Mouse (Mus musculus): ENCODE measurements around the gene Tmigd3. TPM values are rescaled to one million over a fixed set of nuclear protein-coding genes. Genes with fewer than 3 reads are reported as not detected.
A peak's percentile ranks its signal among the peaks of the same experiment; 100 is the strongest.

Gene Tmigd3
- polyA plus RNA-seq, 1 experiment from 2014 or later = 0.18 TPM

DNA sequence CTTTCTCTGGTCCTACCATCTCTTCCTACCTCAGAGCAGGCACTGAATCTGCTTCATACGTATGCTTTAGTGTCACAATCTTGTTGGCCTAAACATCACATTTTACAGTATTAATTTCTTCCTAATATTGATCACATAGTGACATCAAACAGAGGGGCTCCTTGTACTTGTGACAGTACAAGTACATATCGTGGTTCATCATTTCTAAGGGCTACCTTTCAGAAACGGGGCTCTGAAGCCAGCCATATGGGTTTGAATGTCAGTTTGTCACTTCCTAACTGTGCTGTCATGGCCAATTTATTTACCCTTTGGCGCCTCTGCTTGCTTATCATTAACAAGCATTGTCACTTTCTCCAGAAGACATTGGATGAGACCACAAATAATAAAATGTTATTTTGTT, 30.8 kb downstream of the Tmigd3 start:
- H3K4me1 ChIP-seq (replicated peaks; ENCODE audit: control insufficient read depth, insufficient read depth, low read length) = no peaks in the 10 kb centered on the region
- H3K36me3 ChIP-seq (ENCODE audit: control insufficient read depth, insufficient read depth, low read length) = no peaks in the 10 kb centered on the region
- no peak overlapping the region for H3K27ac ChIP-seq (ENCODE audit: low read depth)
- H3K4me3 ChIP-seq (ENCODE audit: low read depth, low read length) = no peak overlapping the region
- H3K9me3 ChIP-seq (ENCODE audit: control insufficient read depth, low read length) = no peaks in the 10 kb centered on the region
- H3K4me2 ChIP-seq (ENCODE audit: low read length) = no peak overlapping the region
- WGBS = 72% methylated on average over 4 of the region's 4 CpGs
- DNase-seq (ENCODE audit: low spot score) (no peak), ATAC-seq (replicated peaks; ENCODE audit: low FRiP score, low TSS enrichment, low read depth) (no peak)
- H3K9ac ChIP-seq (ENCODE audit: low read length) = no peak overlapping the region
- H3K27me3 ChIP-seq (replicated peaks; ENCODE audit: control insufficient read depth, insufficient read depth, low read length) = no peaks in the 10 kb centered on the region

DNA sequence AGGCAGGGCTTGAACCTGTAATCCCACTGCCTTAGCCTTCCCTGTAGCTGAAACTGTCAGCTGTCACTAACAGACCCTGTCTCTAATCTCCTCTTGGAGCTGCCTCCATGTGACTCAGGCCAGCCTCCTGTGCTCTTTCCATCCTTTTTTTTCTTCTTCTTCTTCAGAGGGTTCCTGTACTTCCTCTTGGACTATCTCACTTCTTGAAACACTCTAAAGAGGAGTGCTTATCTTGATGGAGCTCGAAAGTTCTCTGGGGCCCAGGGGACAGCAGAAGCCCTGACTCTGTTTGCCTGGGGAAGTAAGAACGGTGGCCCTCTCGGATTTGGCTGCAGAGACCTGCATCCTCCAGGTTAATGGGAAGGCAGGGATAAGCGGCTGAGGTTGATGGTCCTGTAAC, 33.5 kb downstream of the Tmigd3 start:
- 71% methylated on average over 4 of the region's 4 CpGs for WGBS
- Histone ChIP-seq H3K4me3 (ENCODE audit: low read depth, low read length) (no peak overlapping the region), H3K36me3 (ENCODE audit: control insufficient read depth, insufficient read depth, low read length) (no peaks in the 10 kb centered on the region), H3K9me3 (ENCODE audit: control insufficient read depth, low read length) (no peaks in the 10 kb centered on the region), H3K27me3 (replicated peaks; ENCODE audit: control insufficient read depth, insufficient read depth, low read length) (no peaks in the 10 kb centered on the region), H3K4me1 (replicated peaks; ENCODE audit: control insufficient read depth, insufficient read depth, low read length) (no peaks in the 10 kb centered on the region), H3K9ac (ENCODE audit: low read length) (no peak overlapping the region), H3K4me2 (ENCODE audit: low read length) (no peak overlapping the region), H3K27ac (ENCODE audit: low read depth) (no peak overlapping the region)
- no peak for ATAC-seq (replicated peaks; ENCODE audit: low FRiP score, low TSS enrichment, low read depth)
- no peak for DNase-seq (ENCODE audit: low spot score)

- no peaks in the 10 kb centered on the region for H3K4me1 ChIP-seq (replicated peaks; ENCODE audit: control insufficient read depth, insufficient read depth, low read length)
- H3K27me3 ChIP-seq (replicated peaks; ENCODE audit: control insufficient read depth, insufficient read depth, low read length) = no peaks in the 10 kb centered on the region
- WGBS = 94% methylated on average over 9 of the region's 9 CpGs
- DNase-seq (ENCODE audit: low spot score) (peak; percentile 40), ATAC-seq (replicated peaks; ENCODE audit: low FRiP score, low TSS enrichment, low read depth) (no peak)
- H3K9ac ChIP-seq (ENCODE audit: low read length) = no peak overlapping the region
- H3K9me3 ChIP-seq (ENCODE audit: control insufficient read depth, low read length) = no peaks in the 10 kb centered on the region
- H3K4me3 ChIP-seq (ENCODE audit: low read depth, low read length) = no peak overlapping the region
- H3K27ac ChIP-seq (ENCODE audit: low read depth) = no peak overlapping the region
- no peaks in the 10 kb centered on the region for H3K36me3 ChIP-seq (ENCODE audit: control insufficient read depth, insufficient read depth, low read length)
- H3K4me2 ChIP-seq (ENCODE audit: low read length) = no peak overlapping the region
These were observed 34.0 kb downstream of the Tmigd3 start for GRCm38 (mm10) chr3:105904721-105905120.

DNA sequence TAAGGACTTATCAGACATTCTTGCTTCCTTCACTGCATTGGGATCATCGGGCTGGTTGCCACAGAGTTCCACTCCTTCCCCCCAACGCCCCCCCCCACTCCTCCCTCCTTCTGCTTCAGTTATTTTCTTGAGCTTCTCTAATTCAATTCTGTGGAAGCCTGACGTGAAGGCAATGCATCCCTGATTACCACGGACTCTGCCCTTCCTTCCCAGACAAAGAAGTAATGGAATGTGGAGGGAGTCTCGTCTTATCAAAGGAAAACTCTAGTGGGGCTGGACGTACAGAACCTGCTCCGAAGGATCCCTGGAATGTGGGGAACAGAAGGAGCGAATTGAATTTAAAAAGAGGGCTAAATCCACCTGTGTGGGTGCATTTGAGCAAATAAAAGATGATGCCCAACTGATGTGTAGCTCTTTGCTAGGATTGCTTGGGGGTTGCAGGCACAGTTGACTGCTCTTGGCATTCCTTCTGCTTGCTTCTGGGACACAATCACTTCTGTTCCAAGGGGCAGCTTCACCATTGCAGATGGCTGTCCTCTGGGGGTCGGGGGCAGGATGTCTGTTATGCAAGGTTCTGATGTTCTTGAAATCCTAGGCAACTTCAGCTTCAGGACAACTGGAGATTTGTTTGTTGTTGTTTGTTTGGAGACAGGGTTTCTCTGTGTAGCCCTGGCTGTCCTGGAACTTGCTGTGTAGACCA, 37.4 kb downstream of the Tmigd3 start:
- H3K4me2 ChIP-seq (ENCODE audit: low read length) = no peak overlapping the region
- H3K9ac ChIP-seq (ENCODE audit: low read length) = no peak overlapping the region
- no peaks in the 10 kb centered on the region for H3K9me3 ChIP-seq (ENCODE audit: control insufficient read depth, low read length)
- no peak for ATAC-seq (replicated peaks; ENCODE audit: low FRiP score, low TSS enrichment, low read depth)
- H3K27ac ChIP-seq (ENCODE audit: low read depth) = no peak overlapping the region
- H3K4me1 ChIP-seq (replicated peaks; ENCODE audit: control insufficient read depth, insufficient read depth, low read length) = no peaks in the 10 kb centered on the region
- no peak overlapping the region for H3K4me3 ChIP-seq (ENCODE audit: low read depth, low read length)
- H3K27me3 ChIP-seq (replicated peaks; ENCODE audit: control insufficient read depth, insufficient read depth, low read length) = no peaks in the 10 kb centered on the region
- 49% methylated on average over 9 of the region's 9 CpGs for WGBS
- peak; percentile 46 for DNase-seq (ENCODE audit: low spot score)
- H3K36me3 ChIP-seq (ENCODE audit: control insufficient read depth, insufficient read depth, low read length) = no peaks in the 10 kb centered on the region

- DNase-seq (ENCODE audit: low spot score) = peak; percentile 32
- no peak overlapping the region for H3K27ac ChIP-seq (ENCODE audit: low read depth)
- H3K9ac ChIP-seq (ENCODE audit: low read length) = no peak overlapping the region
- no peaks in the 10 kb centered on the region for H3K9me3 ChIP-seq (ENCODE audit: control insufficient read depth, low read length)
- no peaks in the 10 kb centered on the region for H3K27me3 ChIP-seq (replicated peaks; ENCODE audit: control insufficient read depth, insufficient read depth, low read length)
- H3K4me1 ChIP-seq (replicated peaks; ENCODE audit: control insufficient read depth, insufficient read depth, low read length) = no peaks in the 10 kb centered on the region
- no peaks in the 10 kb centered on the region for H3K36me3 ChIP-seq (ENCODE audit: control insufficient read depth, insufficient read depth, low read length)
- ATAC-seq (replicated peaks; ENCODE audit: low FRiP score, low TSS enrichment, low read depth) = no peak
- 92% methylated on average over 4 of the region's 4 CpGs for WGBS
- H3K4me2 ChIP-seq (ENCODE audit: low read length) = no peak overlapping the region
- no peak overlapping the region for H3K4me3 ChIP-seq (ENCODE audit: low read depth, low read length)
These were observed 38.3 kb downstream of the Tmigd3 start for GRCm38 (mm10) chr3:105908976-105909375.

DNA sequence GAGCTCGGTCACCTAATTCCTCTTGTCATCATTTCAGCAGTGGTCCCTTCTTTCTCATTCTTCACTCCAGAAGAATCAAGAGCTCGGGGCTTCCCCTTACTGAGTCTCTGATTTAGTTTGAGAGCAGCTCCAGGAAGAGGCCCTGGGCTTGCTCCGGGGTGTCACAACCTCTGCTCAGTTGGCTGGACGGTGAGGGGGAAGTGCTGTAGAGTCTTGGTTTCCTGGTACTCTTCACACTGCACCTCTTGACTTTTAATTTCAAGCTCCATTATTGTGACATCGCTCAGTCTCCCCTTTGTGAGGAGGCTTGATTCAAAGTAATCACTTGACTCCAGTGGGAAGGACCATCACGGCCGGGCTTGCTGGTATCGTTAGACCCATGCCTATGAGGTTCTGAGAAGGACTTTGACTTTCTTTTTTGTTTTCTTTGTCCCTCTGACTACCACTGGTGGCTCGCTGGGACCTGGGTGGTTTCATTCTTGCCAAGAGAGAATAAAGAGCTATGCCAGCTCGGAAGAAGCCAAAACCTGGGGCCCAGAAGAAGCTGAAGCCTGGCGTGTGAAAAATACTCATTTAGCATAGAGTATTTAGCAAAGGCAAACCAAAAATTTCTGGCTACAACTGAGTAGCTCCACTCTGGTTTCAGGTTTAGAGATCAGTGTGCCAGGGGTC, 40.0 kb downstream of the Tmigd3 start:
- Histone ChIP-seq H3K27me3 (replicated peaks; ENCODE audit: control insufficient read depth, insufficient read depth, low read length) (no peaks in the 10 kb centered on the region), H3K4me3 (ENCODE audit: low read depth, low read length) (no peak overlapping the region), H3K4me1 (replicated peaks; ENCODE audit: control insufficient read depth, insufficient read depth, low read length) (no peaks in the 10 kb centered on the region), H3K36me3 (ENCODE audit: control insufficient read depth, insufficient read depth, low read length) (no peaks in the 10 kb centered on the region), H3K9me3 (ENCODE audit: control insufficient read depth, low read length) (no peaks in the 10 kb centered on the region), H3K4me2 (ENCODE audit: low read length) (no peak overlapping the region), H3K9ac (ENCODE audit: low read length) (no peak overlapping the region), H3K27ac (ENCODE audit: low read depth) (no peak overlapping the region)
- ATAC-seq (replicated peaks; ENCODE audit: low FRiP score, low TSS enrichment, low read depth) = no peak
- WGBS = 81% methylated on average over 11 of the region's 11 CpGs
- DNase-seq (ENCODE audit: low spot score) = no peak

- DNase-seq (ENCODE audit: low spot score) (no peak), ATAC-seq (replicated peaks; ENCODE audit: low FRiP score, low TSS enrichment, low read depth) (no peak)
- Histone ChIP-seq H3K27me3 (replicated peaks; ENCODE audit: control insufficient read depth, insufficient read depth, low read length) (no peaks in the 10 kb centered on the region), H3K4me2 (ENCODE audit: low read length) (no peak overlapping the region), H3K36me3 (ENCODE audit: control insufficient read depth, insufficient read depth, low read length) (no peaks in the 10 kb centered on the region), H3K9me3 (ENCODE audit: control insufficient read depth, low read length) (no peaks in the 10 kb centered on the region), H3K4me3 (ENCODE audit: low read depth, low read length) (no peak overlapping the region), H3K4me1 (replicated peaks; ENCODE audit: control insufficient read depth, insufficient read depth, low read length) (no peaks in the 10 kb centered on the region), H3K9ac (ENCODE audit: low read length) (no peak overlapping the region), H3K27ac (ENCODE audit: low read depth) (no peak overlapping the region)
- 64% methylated on average over 9 of the region's 9 CpGs for WGBS
These were observed 41.6 kb downstream of the Tmigd3 start for GRCm38 (mm10) chr3:105912097-105912880.

GRCm38 (mm10) chr3:105913839-105914681, 43.4 kb downstream of the Tmigd3 start:
- Histone ChIP-seq H3K27ac (ENCODE audit: low read depth) (no peak overlapping the region), H3K4me3 (ENCODE audit: low read depth, low read length) (no peak overlapping the region), H3K9ac (ENCODE audit: low read length) (no peak overlapping the region), H3K4me1 (replicated peaks; ENCODE audit: control insufficient read depth, insufficient read depth, low read length) (no peaks in the 10 kb centered on the region), H3K9me3 (ENCODE audit: control insufficient read depth, low read length) (no peaks in the 10 kb centered on the region), H3K4me2 (ENCODE audit: low read length) (no peak overlapping the region), H3K27me3 (replicated peaks; ENCODE audit: control insufficient read depth, insufficient read depth, low read length) (no peaks in the 10 kb centered on the region), H3K36me3 (ENCODE audit: control insufficient read depth, insufficient read depth, low read length) (no peaks in the 10 kb centered on the region)
- DNase-seq (ENCODE audit: low spot score) (no peak), ATAC-seq (replicated peaks; ENCODE audit: low FRiP score, low TSS enrichment, low read depth) (no peak)
- 43% methylated on average over 10 of the region's 10 CpGs for WGBS

All from intestine, embryonic 14.5 days (tissue).